In genomic region chr16:58449073-58449472, GRCm38 (mm10) we compare ENCODE assay signal across 14 mouse cellular contexts.
"Had no signal": no experiment of that assay in that cellular context is flagged by ENCODE, and none has a peak within 500 bp of the region (broad histone marks: within the 10 kb centered on the region; RNA-seq: fewer than 3 reads in every experiment).

No protein-coding gene starts in this region.

- H3K9me3 ChIP-seq: megakaryocyte, embryonic 14.5 days; midbrain, embryonic 13.5 days; midbrain, embryonic 15.5 days; neural tube, embryonic 12.5 days; stomach, embryonic 15.5 days had no signal

- H3K27ac ChIP-seq: macrophage; midbrain, embryonic 13.5 days; midbrain, embryonic 15.5 days; neural tube, embryonic 12.5 days; stomach, embryonic 15.5 days; stomach, postnatal 0 days had no signal

- H3K4me1 ChIP-seq: midbrain, embryonic 13.5 days; midbrain, embryonic 15.5 days; neural tube, embryonic 12.5 days; stomach, embryonic 15.5 days had no signal

- H3K9ac ChIP-seq: midbrain, embryonic 13.5 days; midbrain, embryonic 15.5 days; neural tube, embryonic 12.5 days; stomach, embryonic 15.5 days had no signal

- H3K4me2 ChIP-seq: midbrain, embryonic 11.5 days; midbrain, embryonic 13.5 days; midbrain, embryonic 15.5 days; neural tube, embryonic 12.5 days; stomach, embryonic 15.5 days had no signal

- H3K4me3 ChIP-seq: megakaryocyte, embryonic 14.5 days; midbrain, embryonic 13.5 days; midbrain, embryonic 15.5 days; neural tube, embryonic 12.5 days; stomach, embryonic 15.5 days had no signal

- ATAC-seq: midbrain, embryonic 13.5 days; midbrain, embryonic 15.5 days had no signal

- H3K27me3 ChIP-seq: megakaryocyte, embryonic 14.5 days; midbrain, embryonic 13.5 days; midbrain, embryonic 15.5 days; neural tube, embryonic 12.5 days; stomach, embryonic 15.5 days had no signal

- DNase-seq: lung, adult 2 months; lung, postnatal 10 days; right cerebral cortex, postnatal 14 days; thymus, adult 2 months; thymus, postnatal 25 days; thymus, postnatal 4 days had no signal
